Mouse (Mus musculus) erythroid progenitor cell, adult 5-6 weeks (primary cell): ENCODE measurements around the gene Cog6. TPM values are rescaled to one million over a fixed set of nuclear protein-coding genes. Genes with fewer than 3 reads are reported as not detected.

ENCODE experiments used
- ATAC-seq: replicated peaks from 2 replicates; pipeline ENCODE4 v1.8.0; 2016; ENCODE audit warnings: moderate number of reproducible peaks, mild to moderate bottlenecking, moderate TSS enrichment, inconsistent platforms; ENCODE audit not compliant: poor library complexity, low FRiP score, severe bottlenecking
- total RNA-seq, 2 experiments: library from RNA; stranded (forward) in 1 of 2; stranded (reverse) in 1 of 2; fragments of 150-400 nt in 1 of 2; fragments of 186-747, 209-891 nt in 1 of 2; gene quantifications; 2 replicates each; pipeline versions ENCODE4 v1.2.3 to v1.2.4; 2015 to 2017; ENCODE audit warnings: low replicate concordance in 2 of 2

Cog6 gene
- total RNA-seq (2015; ENCODE audit: low replicate concordance), result 5.4 and 20.2 TPM in 2 replicates
- total RNA-seq (2017; ENCODE audit: low replicate concordance), result 4.0 and 10.7 TPM in 2 replicates

GRCm38 (mm10) chr3:53016436-53017340 is at the start of gene Cog6:
Gene Cog6, minus strand, starts transcription at chr3:53017237.
- peak; percentile 97 for ATAC-seq

GRCm38 (mm10) chr3:53066095-53066372 is 49.0 kb upstream of the Cog6 start:
- ATAC-seq, result no peak

GRCm38 (mm10) chr3:53065267-53066094 is 48.4 kb upstream of the Cog6 start:
- no peak for ATAC-seq

GRCm38 (mm10) chr3:53063423-53064147 is 46.5 kb upstream of the Cog6 start:
- no peak for ATAC-seq

- ATAC-seq, result no peak
Observed at GRCm38 (mm10) chr3:53059959-53060358, 42.9 kb upstream of the Cog6 start.

- no peak for ATAC-seq
Observed at GRCm38 (mm10) chr3:53056430-53056829, 39.4 kb upstream of the Cog6 start.

GRCm38 (mm10) chr3:53052385-53052784 is 35.3 kb upstream of the Cog6 start:
- ATAC-seq, result no peak

GRCm38 (mm10) chr3:53046371-53046770 is 29.3 kb upstream of the Cog6 start:
- no peak for ATAC-seq

- no peak for ATAC-seq
Observed at GRCm38 (mm10) chr3:53045697-53046096, 28.7 kb upstream of the Cog6 start.

- ATAC-seq, result no peak
Observed at GRCm38 (mm10) chr3:53044682-53045299, 27.8 kb upstream of the Cog6 start.

- ATAC-seq, result no peak
Observed at GRCm38 (mm10) chr3:53044238-53044637, 27.2 kb upstream of the Cog6 start.

- ATAC-seq, result no peak
Observed at GRCm38 (mm10) chr3:53043206-53043780, 26.3 kb upstream of the Cog6 start.

- ATAC-seq, result no peak
Observed at GRCm38 (mm10) chr3:53042240-53042567, 25.2 kb upstream of the Cog6 start.

GRCm38 (mm10) chr3:53041411-53042239 is 24.6 kb upstream of the Cog6 start, which contains the start of gene Lhfp:
Gene Lhfp, plus strand, starts transcription at chr3:53041528.
- ATAC-seq, result no peak

- no peak for ATAC-seq
Observed at GRCm38 (mm10) chr3:53040593-53041410, 23.8 kb upstream of the Cog6 start.

- no peak for ATAC-seq
Observed at GRCm38 (mm10) chr3:53039746-53040145, 22.7 kb upstream of the Cog6 start.

- ATAC-seq, result no peak
Observed at GRCm38 (mm10) chr3:53038913-53039312, 21.9 kb upstream of the Cog6 start.

GRCm38 (mm10) chr3:53036941-53037340 is 19.9 kb upstream of the Cog6 start:
- ATAC-seq, result no peak
